Mouse (Mus musculus) layer of hippocampus, postnatal 36 days (tissue): ENCODE results near the gene Srgap3. TPM values are rescaled to one million over a fixed set of nuclear protein-coding genes. Genes with fewer than 3 reads are reported as not detected.
"Not testable (repeated sequence)": the region's sequence is repeated elsewhere in the genome, so short reads cannot be mapped to it uniquely, and the experiment has no call there.

Source experiments
- DNase-seq, 2 experiments: peaks; one replicate each; pipeline ENCODE4 v3.0.0; 2022
- total RNA-seq, 2 experiments: library from RNA; stranded (reverse); gene quantifications; 2 replicates each; pipeline ENCODE4 v1.2.3; 2021

The Srgap3 gene
- total RNA-seq, 2 experiments from 2014 or later = 276 to 301 TPM

- DNase-seq = peak; percentile 68 to 70
These were observed 208.1 kb downstream of the Srgap3 start for GRCm38 (mm10) chr6:112738924-112739323.

DNA sequence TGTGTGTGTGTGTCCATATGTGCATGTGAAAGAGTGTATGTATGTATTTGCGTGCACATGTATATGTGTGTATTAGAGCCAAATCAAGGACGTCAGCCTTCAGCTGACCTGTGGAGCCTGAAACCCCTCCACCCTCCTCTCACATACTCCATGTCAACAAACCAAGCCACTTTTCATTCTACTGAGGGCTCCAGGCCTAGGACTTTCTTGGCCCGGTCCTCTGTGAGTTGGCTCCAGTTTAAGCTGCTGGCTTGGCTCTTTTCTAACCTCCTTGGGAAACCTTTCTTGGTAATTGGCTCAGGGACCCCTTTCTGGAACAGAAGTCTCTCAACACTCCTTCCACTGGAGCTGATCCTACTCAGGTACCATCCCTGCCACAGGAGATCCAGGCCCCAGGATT lies 210.6 kb downstream of the Srgap3 start:
- no peak for DNase-seq

DNA sequence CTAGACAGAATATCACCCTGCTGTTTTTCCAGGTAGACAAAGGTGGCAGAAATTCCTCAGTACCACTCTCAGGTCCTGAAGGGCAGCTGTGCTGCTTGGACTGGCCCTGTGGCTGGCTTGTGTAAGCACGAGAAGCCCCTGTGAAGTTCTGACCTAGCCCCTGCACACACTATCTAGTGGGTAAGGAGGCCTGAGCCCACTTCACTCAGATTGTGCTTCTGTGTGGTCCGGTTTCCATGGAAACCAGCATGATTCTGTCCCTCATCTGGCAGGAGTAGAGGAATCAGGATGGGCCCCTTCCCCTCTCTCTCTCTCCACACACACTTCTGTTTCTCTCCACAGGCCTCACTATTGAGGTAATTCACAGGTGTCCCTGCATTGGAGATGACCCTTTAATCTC lies 212.0 kb downstream of the Srgap3 start:
- DNase-seq = no peak

DNA sequence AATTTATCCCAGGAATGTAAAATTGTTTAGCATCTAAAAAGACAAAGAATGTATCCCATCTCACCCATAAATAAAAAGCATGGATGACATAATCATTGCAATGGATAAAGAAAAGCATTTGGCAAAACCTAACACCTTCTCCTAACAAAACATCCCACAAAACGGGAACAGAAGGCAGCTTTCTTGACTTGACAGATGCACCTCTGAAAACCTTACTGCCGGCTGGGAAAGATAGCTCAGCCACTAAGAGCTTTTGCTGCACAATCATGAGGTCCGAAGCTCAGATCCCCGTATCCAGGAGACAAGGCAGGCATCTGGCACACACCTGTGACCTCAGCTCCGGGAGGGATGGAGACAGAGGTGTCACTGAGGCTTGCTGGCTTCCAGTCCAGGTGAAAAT lies 213.1 kb downstream of the Srgap3 start:
- no peak for DNase-seq

DNA sequence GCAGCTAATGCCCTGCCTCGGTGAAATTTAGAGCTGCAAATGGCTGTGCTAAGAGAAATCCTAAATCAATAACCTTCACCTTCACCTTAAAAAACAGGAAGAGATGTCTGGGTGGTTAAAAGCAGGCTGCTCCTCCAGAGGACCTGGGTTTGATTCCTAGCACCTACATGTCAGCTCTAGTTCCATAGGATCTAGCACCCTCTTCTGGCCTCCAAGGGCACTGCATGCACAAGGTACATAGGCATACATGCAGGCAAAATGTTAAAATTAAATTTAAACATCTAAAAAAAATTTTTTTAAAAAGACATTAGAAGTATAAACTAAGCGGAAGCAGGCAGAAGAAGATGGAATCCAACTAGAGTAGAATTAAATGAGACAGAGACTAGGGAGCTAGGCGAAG lies 214.6 kb downstream of the Srgap3 start:
- DNase-seq = no peak

- DNase-seq = no peak
These were observed 215.7 kb downstream of the Srgap3 start for GRCm38 (mm10) chr6:112731386-112731785.

DNA sequence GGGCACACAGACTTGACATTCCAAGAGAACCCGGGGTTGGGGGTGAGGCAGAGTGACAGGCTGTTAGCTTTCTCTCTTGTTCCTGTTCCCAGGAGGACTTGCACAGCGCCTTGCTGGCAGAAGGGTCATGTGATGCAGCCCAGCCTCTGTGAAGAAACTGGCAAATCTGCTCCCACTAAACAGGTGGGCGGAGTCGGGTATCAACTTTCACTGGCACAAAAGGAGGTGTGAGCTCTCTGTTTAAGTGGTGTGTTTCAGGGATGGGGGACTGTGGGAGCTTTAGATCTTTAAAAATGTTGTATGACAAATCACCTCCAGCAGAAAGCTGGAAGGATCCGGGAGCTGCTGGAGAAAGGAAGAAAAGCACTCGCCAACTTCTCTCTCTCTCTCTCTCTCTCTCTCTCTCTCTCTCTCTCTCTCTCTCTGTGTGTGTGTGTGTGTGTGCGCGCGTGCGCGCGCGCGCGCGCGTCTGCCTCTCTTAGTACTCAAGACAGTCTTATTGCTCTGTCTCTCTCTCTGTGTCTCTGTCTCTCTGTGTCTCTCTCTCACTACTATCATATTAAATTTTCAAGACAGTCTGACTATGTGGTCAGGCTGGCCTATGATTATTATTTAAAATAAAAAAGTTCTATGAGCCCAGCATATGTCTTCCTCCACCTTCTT lies 218.2 kb downstream of the Srgap3 start:
- peak; percentile 62 to 72 for DNase-seq

GRCm38 (mm10) chr6:112725468-112725867 lies 221.6 kb downstream of the Srgap3 start:
- no peak for DNase-seq

DNA sequence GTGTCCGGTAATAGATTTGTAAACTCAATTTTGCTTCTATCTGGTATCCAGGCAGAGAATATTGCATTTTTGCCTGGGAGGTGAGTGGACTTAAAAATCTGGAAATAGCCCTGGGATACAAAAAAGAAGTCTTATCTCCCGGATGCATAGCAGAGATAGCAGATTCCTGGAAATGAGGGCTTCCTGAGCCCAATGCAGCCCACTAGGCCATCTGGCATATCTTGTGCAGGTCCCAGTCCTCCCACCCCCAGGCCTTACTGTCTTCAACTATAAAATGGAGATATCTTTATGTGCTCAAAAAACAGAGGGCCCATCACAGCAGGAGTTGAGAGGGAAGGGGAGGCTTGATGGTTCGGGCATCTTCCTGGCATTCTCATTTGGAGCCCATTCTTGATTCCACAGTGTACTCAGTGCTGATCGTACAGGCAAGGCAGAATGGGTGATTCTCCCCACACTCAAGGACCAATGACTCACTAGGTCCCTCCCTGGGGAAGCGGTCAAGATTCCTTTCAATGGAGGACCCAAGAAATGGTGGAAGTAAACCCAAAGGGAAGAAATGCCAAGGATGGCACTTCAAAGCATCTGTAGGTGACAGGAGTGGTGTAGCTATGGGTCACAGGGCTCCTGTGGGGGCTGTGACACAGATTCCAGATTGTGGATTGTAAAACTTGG lies 226.5 kb downstream of the Srgap3 start:
- no peak for DNase-seq

DNA sequence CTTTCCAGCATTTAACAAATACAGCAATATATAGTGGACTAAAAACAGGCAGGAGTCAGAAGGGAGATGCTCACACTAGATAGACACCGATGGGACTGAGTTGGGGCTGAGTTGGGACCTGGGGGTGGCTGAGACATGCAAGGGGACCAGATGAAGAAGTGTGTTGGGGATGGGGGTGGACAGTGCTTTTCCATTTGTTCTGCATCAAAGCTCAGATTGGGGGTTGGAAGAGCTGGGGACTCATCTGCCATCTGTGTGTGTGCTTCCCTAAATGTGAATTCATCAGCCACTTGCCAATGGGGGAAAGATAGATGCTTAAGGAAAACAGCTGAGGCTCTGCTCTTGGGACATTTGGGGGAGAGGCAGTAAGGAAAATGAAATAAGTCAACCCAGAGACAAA lies 227.1 kb downstream of the Srgap3 start:
- peak; percentile 63 to 65 for DNase-seq

GRCm38 (mm10) chr6:112717168-112717567 lies 229.9 kb downstream of the Srgap3 start:
- no peak for DNase-seq

GRCm38 (mm10) chr6:112713951-112714350 lies 233.1 kb downstream of the Srgap3 start:
- no peak for DNase-seq

DNA sequence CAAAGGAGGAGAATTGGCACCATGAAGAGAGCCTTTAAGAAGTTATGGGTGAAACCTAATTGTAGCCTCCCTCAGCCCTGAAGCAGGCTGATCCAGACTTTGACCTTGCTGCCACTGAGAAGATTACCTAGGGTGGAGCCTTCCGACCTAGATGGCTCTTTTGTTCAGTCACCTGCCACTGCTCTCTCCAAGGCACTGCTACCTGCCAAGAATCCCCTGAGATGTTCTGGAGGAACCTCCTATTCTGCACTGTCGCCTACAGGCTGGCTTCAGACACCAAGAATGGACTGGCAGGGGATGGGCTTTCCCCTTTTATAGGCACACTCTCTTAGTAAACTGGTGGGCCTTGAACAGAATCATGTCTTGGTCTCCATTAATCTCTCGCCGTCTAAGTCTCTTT lies 244.8 kb downstream of the Srgap3 start:
- not testable (repeated sequence) for DNase-seq

DNA sequence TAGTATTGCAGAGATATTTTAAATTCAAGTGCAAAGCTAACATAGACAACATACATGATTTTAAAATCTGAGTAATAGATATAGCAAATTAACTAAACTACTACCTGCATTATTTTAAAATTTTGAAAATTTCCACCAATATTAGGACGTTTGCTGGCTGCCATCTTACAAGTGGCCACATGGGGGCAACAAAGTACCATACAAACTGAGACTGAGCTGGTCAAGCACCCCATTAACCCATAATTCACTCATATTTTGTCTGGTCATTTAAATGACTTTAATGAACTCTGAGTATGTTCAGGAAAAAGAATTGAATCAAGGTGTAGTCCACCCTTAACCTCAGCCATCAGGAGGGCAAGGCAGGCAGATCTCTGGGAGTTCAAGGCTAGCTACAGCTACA lies 246.7 kb downstream of the Srgap3 start:
- peak in 1 of 2 experiments; percentile 48 for DNase-seq

GRCm38 (mm10) chr6:112699115-112699514 lies 248.0 kb downstream of the Srgap3 start:
- no peak for DNase-seq

DNA sequence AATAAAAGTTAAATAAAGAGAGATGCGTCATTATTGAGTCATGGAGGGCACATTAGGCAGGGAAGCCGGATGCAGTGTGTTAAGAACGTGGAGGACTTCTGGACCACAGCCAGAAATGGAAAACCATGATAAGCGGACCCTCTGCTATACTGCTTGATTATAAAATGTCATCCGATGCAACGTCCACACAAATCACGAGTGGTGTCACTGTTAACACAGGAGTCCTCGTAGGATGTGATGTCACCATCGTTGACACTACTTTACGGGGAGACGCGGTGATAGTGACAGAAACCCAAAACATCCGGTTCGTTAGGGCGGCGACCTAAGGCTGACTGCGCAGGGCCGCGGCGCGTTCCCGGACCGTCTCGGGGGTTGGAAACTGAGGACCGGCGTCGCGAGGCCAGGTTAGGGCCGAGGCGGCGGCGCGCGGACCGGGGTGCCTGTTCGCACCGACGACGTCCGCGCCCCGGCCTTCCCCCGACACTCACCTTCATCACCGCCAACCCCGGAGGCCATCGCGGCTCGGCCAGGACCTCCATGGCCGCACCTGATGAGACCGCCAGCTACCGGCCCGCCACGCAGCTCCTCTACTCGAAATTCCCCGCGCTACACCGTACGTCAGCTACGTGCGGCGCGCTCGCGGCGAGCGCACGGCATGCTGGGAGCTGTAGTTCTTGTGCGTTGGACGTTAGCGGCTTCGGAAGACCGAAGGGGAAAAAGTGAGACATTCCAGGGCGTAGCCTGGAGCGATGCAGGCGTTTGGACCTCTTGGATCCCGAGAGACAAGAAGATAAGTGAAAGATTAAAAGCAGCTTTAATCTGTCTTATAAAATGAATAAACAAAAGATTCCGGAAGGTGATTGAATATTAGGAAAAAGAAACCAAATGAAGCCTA lies 250.8 kb downstream of the Srgap3 start, which contains the start of gene Rad18:
Rad18 (minus strand) TSS at position 631 of the 895 bp plus-strand sequence.
- peak; percentile 83 for DNase-seq

GRCm38 (mm10) chr6:112694492-112694891 lies 252.6 kb downstream of the Srgap3 start:
- no peak for DNase-seq

GRCm38 (mm10) chr6:112691523-112691922 lies 255.5 kb downstream of the Srgap3 start:
- no peak for DNase-seq

DNA sequence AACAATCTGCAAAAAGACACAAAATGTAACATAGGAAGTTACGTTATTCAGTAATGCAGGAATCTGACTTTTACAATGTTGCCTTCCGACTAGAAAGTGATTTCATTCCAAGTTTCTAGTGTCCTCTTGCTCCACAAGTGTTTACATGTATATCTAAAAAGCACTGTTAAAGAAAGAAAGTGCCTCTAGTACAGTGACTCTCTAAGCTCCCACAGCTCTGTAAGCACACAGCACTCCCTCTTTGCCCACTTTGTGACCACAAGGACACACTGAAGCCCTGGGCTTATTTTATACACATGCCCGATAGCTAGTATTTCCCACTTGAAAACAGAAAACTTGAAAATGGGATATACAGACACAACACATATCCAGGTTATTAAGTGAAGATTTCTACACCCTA lies 259.0 kb downstream of the Srgap3 start:
- DNase-seq = no peak

DNA sequence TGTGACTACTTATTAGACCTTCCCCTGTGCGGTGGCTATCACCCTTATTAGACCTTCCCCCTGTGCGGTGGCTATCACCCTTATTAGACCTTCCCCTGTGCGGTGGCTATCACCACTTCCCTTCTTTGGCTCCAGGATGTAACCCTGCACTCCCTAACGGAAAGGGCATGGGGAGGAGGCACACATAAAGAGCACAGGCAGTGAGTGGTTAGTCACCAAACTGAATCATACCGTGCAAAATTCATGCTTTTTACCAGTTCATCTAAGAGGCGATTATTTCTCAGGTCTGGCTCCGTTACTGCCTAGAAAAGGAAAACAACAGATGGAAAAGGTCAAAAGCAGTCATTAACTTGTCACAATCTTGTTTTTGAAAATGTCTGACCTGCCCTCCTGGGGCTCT lies 260.6 kb downstream of the Srgap3 start:
- DNase-seq = no peak

GRCm38 (mm10) chr6:112684065-112684464 lies 263.0 kb downstream of the Srgap3 start:
- no peak for DNase-seq
